Mouse (Mus musculus): Measurements from ENCODE around the gene Sec14l1.
A peak's percentile ranks its signal among the peaks of the same experiment; 100 is the strongest.

The Sec14l1 gene

DNA sequence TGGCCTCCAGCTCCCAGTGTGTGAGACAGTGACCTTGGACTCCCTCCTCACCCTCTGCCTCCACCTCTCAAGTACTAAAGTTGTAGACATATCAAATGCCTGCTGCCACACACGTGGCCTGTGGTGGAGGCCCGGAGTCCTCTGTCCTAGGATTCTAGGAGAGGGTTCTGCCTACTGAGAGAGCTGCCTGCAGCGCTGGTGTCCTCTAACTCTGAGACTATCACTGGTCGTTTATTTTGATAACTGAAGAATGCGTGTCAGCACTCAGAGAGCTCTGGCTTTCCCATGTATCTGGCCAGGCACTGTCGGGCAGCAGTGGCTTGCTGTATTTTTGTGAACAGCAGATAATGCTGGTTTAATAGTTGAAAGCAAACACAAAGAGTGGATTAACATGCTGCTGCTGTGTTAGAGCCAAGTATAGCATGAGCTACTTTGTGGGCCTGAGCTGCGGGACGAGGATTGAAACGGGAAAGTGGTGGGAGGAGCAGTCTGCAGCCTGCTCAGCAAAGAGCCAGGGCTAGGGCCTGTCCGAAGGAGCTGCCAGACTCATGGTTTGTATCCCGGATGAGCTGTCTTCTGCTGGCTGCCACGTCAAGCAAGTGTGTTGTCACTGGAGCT, 13.1 kb downstream of the Sec14l1 start:
- peak; percentile 46 for DNase-seq (ENCODE audit: low spot score)

DNA sequence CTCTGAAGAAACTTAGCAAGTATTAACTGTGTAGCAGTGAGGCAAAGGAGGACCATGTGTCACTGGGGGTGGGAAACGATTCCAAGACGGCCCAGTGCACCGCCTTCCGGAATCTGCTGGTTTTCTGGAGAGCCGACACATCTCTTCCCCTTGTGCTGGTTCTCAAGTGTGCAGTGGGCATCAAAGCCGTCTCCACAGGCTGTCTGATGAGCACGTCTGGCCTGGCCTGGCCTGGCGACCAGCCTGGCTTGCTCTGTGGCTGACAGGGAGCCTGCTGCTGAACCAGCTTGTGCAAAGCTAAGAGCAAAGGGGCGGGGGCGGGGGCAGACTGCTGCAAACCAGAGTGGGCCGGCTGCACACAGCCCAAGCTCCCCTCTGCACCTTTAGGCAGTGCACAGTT, 14.5 kb downstream of the Sec14l1 start:
- no peak for DNase-seq (ENCODE audit: low spot score)

DNA sequence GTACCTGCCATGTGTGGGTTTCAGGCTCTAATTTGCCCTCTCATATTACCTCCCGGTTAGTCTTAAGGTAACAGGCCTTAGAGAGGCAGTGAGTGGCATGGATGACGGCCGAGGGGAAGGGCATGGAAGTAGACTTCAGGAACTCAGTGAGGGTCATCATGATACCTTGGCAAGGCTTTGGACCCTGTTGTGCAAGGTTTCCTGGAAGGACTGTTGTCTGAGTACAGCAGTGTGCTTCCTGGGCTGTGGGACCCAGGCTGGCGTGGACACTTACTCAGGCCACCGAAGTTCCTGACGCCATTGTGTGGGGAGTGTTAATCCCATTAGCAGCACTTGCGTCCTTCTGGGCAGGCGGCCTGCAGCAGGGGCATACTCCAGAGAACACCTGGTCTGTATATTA, 15.1 kb downstream of the Sec14l1 start:
- DNase-seq (ENCODE audit: low spot score) = no peak

DNA sequence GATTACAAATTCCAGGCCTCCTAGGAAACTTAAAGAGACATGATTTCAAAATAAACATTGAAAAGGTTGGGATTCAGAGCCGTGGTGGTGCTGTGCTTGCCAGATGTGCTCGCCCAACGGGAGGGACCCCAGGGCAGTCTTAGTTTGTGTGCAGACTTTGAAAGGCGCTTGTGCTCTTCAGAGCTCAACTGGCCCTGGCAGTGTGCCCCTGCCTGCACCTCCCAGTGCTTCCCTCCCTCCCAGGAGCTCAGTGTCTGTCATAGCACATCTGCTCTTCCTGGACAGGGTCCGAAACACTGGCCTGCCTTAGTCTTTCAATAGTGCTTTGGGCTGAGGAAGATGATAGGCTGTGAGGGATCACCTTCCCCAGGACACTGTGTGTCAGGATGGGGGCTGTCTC, 15.9 kb downstream of the Sec14l1 start:
- DNase-seq (ENCODE audit: low spot score) = peak; percentile 56

DNA sequence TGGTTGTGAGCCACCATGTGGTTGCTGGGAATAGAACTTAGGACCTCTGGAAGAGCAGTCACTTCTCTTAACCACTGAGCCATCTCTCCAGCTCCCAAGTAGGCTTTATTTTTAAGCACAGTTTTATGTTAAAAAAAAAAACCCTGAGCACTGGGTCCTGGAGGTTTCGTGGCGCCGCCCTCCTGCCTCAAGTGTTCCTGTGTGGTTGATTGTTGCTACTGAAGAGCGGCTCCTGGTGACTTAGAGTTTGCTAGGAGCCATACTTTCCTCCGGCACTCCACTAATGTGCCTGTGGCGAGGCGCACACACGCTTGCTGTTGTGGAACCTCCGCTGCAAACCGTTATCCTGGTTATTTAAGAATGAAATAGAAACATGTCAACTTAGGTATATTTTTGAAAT, 16.5 kb downstream of the Sec14l1 start:
- DNase-seq (ENCODE audit: low spot score) = no peak

DNA sequence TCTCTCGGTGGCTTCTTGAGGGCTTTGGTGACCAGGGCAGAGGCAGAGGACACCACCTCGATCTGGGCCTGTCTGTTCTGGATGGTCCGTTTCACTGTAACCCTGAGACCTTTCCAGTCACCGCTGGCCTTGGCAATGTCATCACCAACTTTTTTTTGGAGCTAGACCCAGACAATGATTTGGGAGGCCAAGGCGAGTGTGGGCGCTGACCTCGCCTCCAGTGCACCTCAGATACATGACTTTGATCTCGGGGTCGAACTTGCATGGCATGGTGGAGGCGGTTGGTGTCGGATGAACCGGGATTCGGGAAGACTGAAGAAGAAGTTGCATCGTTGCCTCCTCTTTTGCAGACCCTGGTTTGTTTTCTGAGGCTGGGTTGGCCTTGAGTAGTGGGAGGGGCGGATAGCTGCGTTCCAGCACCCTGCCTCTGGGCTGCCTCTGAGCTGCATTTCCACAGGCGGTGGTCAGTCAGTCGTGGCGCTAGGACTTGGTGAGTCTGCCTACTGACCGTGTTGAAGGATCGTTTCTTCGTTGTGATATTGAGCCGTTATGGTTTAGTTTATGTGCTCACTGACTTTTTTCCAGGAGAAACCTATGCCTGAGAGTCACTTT, 19.9 kb downstream of the Sec14l1 start:
- no peak for DNase-seq (ENCODE audit: low spot score)

DNA sequence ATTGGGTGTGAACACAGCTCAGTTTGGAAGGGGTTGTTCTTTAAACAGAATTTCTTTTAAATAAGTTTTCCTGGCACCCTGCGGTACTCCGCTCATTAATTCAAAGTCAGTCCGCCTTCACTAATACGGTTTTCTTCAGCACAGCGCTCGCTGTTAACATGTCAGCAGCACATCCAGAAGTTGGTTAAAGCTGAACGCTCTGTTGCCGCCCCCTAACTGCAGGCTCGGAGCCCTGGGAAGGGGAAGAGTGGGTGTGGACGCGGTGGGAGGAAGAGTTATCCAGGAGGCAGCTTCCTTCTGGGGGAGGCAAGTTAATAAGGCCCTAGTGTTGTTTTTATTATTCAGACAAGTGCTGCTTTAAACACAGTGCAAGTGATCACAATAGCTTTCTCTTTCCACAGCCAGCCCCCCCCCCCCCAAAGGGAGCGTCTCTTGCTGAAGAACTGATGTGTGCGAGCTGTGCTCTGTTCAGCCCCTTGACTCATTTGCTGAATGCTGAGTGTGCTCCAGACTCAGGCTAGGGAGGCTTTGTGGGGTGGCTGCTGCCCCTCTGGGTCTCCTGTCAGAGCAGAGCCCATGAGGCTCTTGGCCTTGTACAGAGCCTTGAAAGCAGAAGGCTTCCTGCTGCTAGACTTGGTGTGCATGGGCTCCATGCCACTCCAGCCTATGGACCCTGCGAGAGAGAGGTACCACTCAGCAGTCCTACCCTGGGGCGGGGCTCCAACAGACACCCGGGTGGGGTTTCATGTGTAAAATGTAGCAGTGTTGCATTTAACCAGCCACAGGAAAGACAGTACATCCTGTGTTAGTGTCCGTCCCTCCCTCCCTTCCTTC, 20.7 kb downstream of the Sec14l1 start:
- DNase-seq (ENCODE audit: low spot score) = no peak

DNA sequence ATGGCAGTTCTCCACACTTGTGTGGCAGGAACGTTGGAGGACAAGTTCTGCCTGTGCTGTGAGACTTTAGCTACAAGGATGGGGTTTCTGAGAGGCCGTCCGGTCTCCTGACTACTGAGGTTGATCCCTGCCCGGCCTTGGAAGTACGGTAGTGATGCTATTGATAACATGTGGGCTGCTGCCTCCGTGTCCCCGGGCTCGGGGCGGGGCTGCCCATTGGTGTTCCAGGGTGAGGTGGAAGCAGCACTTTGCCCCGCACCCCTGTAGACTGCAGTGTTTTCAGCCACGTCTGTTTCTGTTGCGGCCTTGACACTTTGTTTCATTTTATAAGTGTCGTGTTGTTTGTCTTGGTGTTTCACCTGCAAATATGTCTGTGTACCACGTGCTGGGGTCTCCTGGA, 21.9 kb downstream of the Sec14l1 start:
- no peak for DNase-seq (ENCODE audit: low spot score)

DNA sequence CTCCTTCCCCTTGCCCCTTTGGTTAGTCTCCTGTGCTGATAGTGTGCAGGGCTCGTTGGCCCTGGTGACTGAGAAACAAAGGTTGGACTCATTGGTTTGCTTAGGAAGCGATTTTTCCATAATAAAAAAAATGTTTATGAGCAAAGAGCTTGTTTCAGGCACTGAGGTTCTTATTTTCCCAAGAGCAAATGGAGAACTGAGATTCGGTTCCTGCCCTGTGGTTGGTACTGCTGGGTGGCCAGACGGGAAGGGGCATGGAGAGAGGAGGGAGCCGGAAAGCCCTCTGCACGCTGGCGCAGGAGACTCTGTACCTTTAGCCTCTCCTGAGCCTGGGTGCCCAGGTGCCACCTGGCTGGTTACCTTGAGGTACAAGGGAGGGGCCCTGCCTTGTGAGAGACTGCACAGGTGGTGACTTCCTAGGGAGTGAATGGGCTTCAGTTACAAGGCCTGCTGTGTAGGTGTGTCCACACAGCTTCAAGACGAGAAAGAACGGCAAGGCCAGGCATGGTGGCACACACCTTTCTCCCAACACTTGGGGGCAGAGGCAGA, 23.3 kb downstream of the Sec14l1 start:
- DNase-seq (ENCODE audit: low spot score) = no peak

DNA sequence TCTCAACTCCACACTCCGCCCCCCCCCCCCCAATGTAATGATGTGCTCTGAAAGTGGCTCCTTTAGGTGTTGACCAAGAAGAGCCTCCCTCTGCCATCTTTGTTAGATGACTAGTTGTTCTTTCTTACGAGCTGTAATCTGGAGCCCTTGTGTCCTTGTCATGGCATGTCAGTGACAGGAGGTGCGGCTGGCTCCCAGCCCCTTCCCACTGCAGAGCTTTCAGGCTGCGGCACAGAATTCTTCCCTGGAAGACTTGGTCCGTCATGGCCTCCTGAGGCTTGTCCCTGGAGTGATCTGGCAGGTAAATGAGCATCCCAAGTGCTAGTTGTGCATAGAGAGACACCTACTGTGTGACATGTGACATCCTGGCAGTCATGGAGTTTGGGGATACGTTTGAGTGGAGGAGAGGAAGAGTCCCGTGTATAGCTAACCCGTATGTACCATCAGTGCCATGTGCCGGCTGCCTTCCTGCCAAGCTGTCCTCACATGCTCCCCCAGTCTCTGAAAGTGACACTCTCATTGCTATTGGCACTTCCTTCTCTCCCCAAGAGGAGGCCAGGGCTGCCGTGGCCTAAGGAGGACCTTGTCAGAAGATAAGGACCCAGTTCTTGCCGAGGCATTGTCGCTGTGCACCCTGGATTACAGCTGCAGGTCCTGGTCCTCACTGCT, 24.0 kb downstream of the Sec14l1 start:
- DNase-seq (ENCODE audit: low spot score) = no peak

DNA sequence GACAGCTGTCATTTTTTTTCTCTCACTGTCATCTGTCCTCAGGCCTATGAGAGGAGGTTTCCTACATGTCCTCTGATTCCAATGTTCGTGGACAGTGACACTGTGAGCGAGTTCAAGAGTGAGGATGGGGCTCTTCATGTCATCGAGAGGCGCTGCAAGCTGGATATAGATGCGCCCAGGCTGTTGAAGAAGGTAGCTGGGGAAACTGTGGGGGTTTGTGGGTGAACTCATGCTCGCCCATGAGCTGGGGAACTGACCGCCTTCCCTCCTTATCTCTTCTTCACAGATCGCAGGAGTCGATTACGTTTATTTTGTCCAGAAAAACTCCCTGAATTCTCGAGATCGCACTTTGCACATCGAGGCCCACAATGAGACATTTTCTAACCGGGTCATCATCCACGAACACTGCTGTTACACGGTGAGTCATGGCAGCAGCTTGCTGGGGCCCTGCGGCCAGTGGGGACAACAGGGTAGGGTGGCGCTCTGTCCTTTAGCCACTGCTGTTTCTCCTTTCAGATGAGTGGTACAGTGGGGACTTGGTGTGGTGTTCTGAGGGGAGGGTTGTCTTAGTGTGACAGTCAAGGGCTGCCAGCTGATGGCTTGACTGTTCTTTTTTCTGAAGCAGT, 26.5 kb downstream of the Sec14l1 start:
- no peak for DNase-seq (ENCODE audit: low spot score)

DNA sequence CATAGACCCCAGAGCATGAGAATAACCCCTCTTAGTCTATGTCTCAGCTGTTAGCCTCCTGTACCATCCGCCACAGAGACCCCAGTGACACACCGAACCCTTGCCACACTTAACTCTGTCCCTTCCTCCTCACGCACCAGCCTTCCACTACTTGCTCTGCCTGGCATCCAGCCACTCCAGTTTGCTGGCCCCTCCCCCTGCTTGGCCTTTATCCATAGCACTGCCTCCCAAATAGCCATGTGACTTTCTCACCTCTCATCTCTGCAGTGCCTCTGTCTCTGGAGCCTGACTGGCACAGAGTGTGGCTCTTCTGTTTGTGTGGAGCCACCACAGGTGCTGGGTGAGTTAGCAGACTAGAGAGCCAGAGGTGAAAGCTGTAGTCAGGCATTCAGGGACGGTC, 27.5 kb downstream of the Sec14l1 start:
- peak; percentile 56 for DNase-seq (ENCODE audit: low spot score)

DNA sequence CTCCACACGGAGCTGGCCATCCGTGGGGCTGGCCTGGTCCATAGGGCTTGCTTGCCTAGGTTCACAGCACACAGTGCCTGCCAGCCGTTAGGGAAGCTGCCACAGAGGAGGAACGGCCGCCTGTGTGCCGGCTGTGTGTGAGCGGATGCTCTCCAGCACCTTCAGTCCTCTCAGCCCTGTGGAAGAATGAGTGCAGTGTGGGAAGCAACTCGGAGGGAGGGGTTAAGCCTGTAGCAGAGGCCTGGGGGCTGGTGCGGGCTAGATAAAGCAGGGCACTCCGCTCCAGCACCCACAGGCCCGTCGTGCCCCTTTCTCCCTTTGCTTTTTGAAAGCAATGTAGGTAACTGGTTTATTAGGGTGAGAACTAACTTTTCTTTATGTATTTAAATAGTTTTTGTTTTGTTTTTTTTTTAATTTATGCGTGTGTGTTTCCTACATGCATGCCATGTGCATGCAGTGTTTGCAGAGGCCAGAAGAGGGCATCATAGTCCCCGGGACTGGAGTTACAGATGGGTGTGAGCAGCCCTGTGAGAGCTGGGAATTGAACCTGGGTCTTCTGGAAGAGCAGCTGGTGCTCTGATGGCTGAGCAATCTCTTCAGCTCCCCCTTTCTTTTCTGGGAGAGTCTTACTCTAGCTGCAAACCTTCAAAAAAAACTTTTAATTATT, 30.6 kb downstream of the Sec14l1 start:
- no peak for DNase-seq (ENCODE audit: low spot score)

DNA sequence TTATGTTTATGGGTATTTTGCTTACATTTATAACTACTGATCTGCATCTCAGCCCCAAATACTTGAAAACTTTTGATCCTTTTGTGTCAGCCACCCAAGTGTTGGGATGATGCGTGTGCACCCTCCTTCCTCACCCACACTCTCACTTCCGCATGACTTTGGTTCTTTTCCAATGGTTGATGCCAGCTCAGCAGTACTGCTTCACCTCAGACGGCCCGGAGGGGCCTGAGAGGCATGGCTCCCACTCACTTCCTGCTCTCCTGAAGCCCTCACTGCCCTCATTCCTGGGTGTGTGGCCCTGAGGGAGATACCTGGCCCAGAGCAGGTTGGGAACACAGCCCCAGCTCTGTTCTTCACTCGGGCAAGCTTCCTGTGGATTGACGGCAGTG, 31.1 kb downstream of the Sec14l1 start:
- DNase-seq (ENCODE audit: low spot score) = no peak

DNA sequence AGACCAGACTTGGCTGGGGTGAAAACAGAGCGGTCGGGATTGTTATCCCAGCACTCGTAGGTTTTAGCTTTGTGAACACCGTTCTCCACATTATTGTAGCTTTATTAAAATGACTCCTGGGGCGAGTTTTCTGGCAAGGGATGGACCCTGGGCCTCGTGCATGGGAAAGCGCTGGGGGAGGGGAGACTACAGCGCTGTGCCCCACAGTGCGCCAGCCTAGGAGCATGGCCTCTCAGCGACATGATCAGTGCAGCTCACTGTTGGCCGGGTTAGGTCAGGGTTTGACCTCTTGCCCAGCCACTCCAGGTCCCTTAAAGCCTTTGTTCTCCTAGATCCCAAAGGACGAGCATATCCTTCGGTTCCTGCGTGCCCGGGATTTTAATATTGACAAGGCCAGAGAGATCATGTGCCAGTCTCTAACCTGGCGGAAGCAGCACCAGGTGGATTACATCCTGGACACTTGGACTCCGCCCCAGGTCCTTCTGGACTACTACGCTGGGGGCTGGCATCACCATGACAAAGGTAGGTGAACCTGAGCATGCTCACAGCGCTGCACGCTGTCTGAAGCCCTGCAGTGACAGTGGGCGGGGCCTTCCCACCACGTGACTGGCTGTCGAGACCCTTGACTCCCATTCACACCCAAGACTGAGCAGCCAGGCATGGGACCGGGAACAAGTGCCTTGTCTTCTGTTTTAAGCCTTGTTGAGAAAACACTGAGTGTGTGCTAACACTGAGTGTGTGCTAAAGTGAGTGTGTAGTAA, 32.0 kb downstream of the Sec14l1 start:
- no peak for DNase-seq (ENCODE audit: low spot score)

DNA sequence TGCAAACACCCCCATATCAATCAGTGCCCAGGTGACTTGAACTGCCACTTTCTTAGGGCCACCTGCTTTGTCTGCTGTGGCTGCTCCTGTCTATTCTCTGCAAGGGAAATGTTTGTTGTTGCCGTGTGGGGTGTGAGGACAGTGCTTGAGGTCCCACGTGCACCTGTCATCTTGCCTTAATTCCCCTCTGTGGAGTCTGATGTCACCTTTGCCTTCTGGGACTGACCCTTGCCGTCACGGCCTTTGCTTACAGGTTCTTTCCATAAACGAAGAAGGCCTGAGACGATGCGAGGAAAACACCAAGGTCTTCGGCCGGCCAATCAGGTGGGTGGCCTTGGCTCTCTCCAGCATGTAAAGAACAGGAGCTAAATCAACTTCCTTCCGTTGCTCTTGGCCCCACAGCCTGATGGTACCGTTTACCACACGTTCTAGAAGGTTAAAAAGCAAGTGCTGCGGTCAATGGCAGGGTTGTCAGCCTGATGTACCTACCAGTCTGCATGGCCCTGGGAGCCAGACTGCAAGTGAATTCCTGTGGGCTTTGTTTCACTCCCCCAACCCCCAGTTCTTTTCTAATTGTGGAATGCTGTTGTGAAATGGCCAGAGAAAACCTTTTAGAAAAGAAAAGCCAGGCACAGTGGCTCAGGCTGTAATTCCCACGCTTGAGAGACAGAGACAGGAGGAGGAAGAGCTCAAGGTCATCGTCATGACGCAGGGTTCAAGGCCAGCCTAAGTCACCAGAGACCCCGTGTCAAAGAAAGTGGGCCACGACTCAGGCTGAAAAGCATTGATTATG, 34.1 kb downstream of the Sec14l1 start:
- DNase-seq (ENCODE audit: low spot score) = no peak

DNA sequence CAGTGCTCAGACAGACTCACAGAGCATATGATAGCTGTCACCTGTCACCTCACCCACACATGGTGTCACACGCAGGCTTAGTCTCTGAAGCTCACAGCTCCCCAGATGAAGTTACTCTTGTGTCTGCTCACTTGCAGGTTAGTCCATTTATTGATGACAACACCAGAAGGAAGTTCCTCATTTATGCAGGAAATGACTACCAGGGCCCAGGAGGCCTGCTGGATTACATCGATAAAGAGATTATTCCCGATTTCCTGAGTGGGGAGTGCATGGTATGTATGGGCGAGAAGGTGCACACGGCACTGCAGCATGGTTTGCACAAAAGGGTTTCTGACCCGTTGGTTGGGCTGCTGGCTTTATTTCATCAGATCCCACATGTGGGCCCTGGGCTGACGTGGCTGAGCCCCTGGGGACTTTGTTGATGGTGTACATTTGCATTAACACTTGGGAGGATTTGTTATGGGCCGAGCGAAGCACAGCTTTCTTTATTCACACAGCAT, 35.5 kb downstream of the Sec14l1 start:
- DNase-seq (ENCODE audit: low spot score) = no peak

DNA sequence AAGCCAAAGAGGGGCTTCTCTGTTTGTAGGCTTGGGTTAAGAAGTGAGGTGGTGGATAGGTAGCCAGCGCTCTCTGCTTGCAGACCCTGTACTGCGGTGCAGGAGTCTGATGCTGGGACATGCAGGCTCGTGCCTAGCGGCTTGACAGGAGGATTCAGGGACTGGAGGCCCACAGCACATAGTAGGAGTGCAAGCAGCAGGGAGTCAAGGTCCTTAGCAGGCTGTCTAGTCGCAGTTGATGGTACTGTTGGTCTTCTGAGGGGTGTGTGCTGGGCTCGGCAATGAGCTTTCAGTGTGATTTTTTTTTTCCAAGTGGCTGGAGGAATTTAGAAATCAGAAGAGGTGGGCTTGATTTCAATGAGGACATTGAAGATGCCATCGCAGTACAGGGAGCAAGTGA, 36.5 kb downstream of the Sec14l1 start:
- no peak for DNase-seq (ENCODE audit: low spot score)

DNA sequence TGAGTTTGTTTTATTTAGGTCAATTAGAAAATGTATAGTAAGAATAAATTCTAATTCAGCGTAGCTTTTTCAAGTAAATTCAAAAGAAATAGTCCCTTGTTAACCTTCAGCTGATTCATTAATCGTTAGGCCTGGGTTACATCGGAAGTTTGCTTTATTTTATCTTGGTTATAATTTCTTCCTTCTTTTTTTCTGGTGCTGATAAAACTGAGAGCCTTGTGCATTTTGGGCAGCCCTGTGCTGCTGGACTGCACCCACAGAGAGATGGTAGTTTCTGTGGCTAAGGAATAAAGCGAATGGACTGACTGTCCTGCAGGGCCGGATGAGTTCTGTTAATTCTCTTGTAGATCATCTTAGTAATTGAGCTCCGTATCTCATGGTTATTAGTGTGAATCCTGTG, 37.6 kb downstream of the Sec14l1 start:
- no peak for DNase-seq (ENCODE audit: low spot score)

DNA sequence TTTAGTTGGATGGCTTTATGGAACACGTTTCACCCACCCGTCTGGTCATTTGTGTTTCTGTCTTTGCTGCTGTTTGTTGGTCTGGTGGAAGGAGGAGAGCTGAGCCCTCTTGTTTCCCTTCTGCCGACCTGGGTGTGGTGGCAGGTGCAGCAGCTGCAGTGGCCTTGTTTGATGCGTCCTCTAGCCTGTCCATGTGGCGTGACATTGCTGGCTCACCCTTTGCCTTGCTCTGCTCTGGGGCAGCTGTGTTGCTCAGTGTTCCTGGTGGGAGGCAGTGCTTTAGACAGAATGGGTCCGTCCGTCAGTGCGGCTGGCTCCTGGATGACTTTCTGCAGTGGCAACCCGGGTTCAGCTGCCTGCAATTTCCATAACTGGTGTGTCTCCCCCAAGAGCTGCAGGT, 38.6 kb downstream of the Sec14l1 start:
- no peak for DNase-seq (ENCODE audit: low spot score)

Data from urinary bladder, postnatal 14 days (tissue).